Mouse (Mus musculus): ENCODE data around the gene Zbtb41. TPM values are rescaled to one million over a fixed set of nuclear protein-coding genes. Genes with fewer than 3 reads are reported as not detected.

The Zbtb41 gene
- total RNA-seq (2012; rRNA removed) (8.4 and 9.3 TPM in 2 replicates), polyA plus RNA-seq (2012; ENCODE audit: insufficient read depth in 1 of 2, insufficient read length in 2 of 2, low read depth in 1 of 2, low replicate concordance in 2 of 2, missing spikeins in 1 of 2) (1 to 10 TPM in 1 of 2 experiments, not detected in 1; 7.6 TPM)

DNA sequence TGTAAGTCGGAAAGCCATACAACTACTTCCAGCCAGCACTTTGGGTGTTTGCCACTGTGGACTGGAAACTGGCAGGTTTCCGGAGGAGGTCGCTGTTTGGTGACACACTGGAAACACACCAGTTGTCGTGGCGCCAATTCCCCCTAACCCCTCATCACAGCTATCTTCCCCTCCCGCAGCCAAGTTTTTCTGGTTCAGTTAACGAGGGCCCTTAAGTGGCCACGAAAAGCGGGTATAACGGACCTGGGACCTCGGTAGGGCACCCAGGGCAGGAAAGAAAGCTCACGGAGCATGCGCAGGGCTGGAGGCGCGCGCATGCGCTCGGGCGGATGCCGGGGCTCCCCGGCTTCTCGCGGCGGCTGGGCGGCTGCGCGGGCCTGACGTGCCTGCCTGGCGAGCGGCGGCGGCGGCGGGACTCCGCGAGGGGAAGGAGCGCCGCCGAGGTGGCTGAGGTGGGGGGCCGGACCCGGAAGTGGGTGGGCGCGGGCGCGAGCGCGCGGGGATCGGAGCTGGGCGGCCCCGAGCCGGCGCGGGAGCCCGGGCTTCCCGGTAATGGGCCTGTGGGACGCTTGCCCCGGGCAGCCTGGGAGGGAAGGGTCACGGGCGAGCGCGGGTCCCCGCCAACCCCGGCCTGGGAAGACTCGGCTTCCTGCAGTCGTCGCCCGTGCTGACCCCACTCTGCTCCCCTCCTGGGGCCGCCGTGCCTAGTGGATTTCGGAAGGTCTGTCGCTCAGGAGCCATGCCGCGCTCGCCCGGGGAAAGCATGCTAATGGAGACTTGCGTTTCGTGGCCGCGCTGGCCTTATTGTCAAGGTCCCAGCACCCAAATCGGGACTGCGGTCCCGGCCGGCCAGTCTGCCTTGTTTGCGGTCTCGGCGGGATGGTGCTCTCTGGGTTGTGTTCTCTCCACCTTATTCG is at the start of gene Zbtb41:
Gene Zbtb41 (plus strand): TSS at position 414 of the 917 bp plus-strand sequence.
- peaks cover 0 to 19% of the 10 kb centered on the region in 2 experiments; a peak in 3 of 4 replicates for H3K36me3 ChIP-seq (ENCODE audit: control insufficient read depth in 1 of 2, insufficient read depth in 2 of 2, low read length in 2 of 2)
- peak within 1 kb of the TSS; percentile 84 for H3K9ac ChIP-seq (ENCODE audit: control insufficient read depth, low read depth, low read length, poor library complexity, severe bottlenecking)
- H3K9me3 ChIP-seq (replicated peaks; ENCODE audit: insufficient read depth, low read length), result no peaks in the 10 kb centered on the region
- peaks cover 5 to 16% of the 10 kb centered on the region in 2 experiments for H3K4me1 ChIP-seq (ENCODE audit: control insufficient read depth in 1 of 2, insufficient read depth in 2 of 2, low read length in 2 of 2)
- H3K27me3 ChIP-seq (ENCODE audit: control insufficient read depth in 1 of 2, insufficient read depth in 2 of 2, low read length in 2 of 2), result no peaks in the 10 kb centered on the region
- peak within 1 kb of the TSS; percentile 83 for H3K27ac ChIP-seq (ENCODE audit: control insufficient read depth, low read depth, low read length)
- DNase-seq (ENCODE audit: low read depth, low spot score), result peak; percentile 91
- H3K4me3 ChIP-seq (ENCODE audit: control insufficient read depth in 1 of 2, insufficient read depth in 1 of 2, low read depth in 2 of 2, low read length in 2 of 2), result peak within 1 kb of the TSS; percentile 70 to 96
- H3K79me2 ChIP-seq (ENCODE audit: control insufficient read depth, insufficient read depth, low read length, poor library complexity), result peaks cover 26% of the 10 kb centered on the region
- peak; percentile 83 for TF ChIP-seq TBP (IDR thresholded peaks at IDR 0.05; ENCODE audit: low read depth, low read length)
- TF ChIP-seq ZC3H11A (IDR thresholded peaks at IDR 0.05; ENCODE audit: low read depth, low read length), result no peak
- peak; percentile 86 for TF ChIP-seq ELF1 (IDR thresholded peaks at IDR 0.05; ENCODE audit: low read depth, low read length)
- TF ChIP-seq MAZ (IDR thresholded peaks at IDR 0.05; ENCODE audit: low read depth, low read length), result no peak
- TF ChIP-seq CHD1 (IDR thresholded peaks at IDR 0.05; ENCODE audit: low read depth, low read length), result no peak
- TF ChIP-seq BHLHE40 (IDR thresholded peaks at IDR 0.05; ENCODE audit: borderline replicate concordance, low read depth, low read length), result no peak
- TF ChIP-seq MAX (IDR thresholded peaks at IDR 0.05; ENCODE audit: low read length), result peak; percentile 69; the same call in 1 of the 2 replicates
- no peak for TF ChIP-seq GABPA (IDR thresholded peaks at IDR 0.05; ENCODE audit: low read depth, low read length)
- TF ChIP-seq TCF12 (IDR thresholded peaks at IDR 0.05; ENCODE audit: low read depth, low read length), result 0 out of 2 replicates have a peak, but pooled peaks have one; percentile 42
- TF ChIP-seq SIN3A (IDR thresholded peaks at IDR 0.05; ENCODE audit: low read length), result peak; percentile 54; the same call in 1 of the 2 replicates
- TF ChIP-seq USF1 (IDR thresholded peaks at IDR 0.05; ENCODE audit: low read depth, low read length), result no peak
- TF ChIP-seq POLR2A (IDR thresholded peaks at IDR 0.05; ENCODE audit: control insufficient read depth in 1 of 2, insufficient read depth in 1 of 2, low read depth in 1 of 2, low read length in 2 of 2, poor library complexity in 1 of 2), result peak; percentile 75 to 95; a peak in 3 of 4 replicates
- TF ChIP-seq CTCF (IDR thresholded peaks at IDR 0.05 in 2 of 3, conservative IDR thresholded peaks at IDR 0.05 in 1 of 3; ENCODE audit: control insufficient read depth in 1 of 3, insufficient read depth in 1 of 3, low read depth in 2 of 3, low read length in 3 of 3, poor library complexity in 1 of 3, severe bottlenecking in 1 of 3), result peak; percentile 38 to 44 (median 42); a peak in 5 of 6 replicates
- no peak; the same call in 1 of the 2 replicates for TF ChIP-seq KAT2A (conservative IDR thresholded peaks at IDR 0.05; ENCODE audit: low read depth, low read length)
- no peak for TF ChIP-seq ZKSCAN1 (IDR thresholded peaks at IDR 0.05; ENCODE audit: low read depth, low read length)
- no peak for TF ChIP-seq SMC3 (IDR thresholded peaks at IDR 0.05; ENCODE audit: low read depth, low read length)
- TF ChIP-seq RAD21 (IDR thresholded peaks at IDR 0.05; ENCODE audit: low read depth, low read length), result no peak
- no peak for TF ChIP-seq MEF2A (IDR thresholded peaks at IDR 0.05; ENCODE audit: extremely low read depth, insufficient replicate concordance, low read depth, low read length, poor library complexity, severe bottlenecking)
- no peak; the same call in 1 of the 2 replicates for TF ChIP-seq ZMIZ1 (IDR thresholded peaks at IDR 0.05; ENCODE audit: low read depth, low read length)
- no peak for TF ChIP-seq MAFK (IDR thresholded peaks at IDR 0.05; ENCODE audit: borderline replicate concordance, low read depth, low read length)
- no peak for TF ChIP-seq USF2 (IDR thresholded peaks at IDR 0.05; ENCODE audit: borderline replicate concordance in 1 of 2, insufficient read depth in 1 of 2, low read depth in 1 of 2, low read length in 2 of 2)
- TF ChIP-seq POLR2AphosphoS5 (IDR thresholded peaks at IDR 0.05; ENCODE audit: borderline replicate concordance, low read depth, low read length), result no peak
- TF ChIP-seq HCFC1 (IDR thresholded peaks at IDR 0.05; ENCODE audit: low read depth, low read length), result peak; percentile 74
- TF ChIP-seq MYC (IDR thresholded peaks at IDR 0.05; ENCODE audit: low read depth, low read length), result peak; percentile 51; the same call in 1 of the 2 replicates
- peak; percentile 56; the same call in 1 of the 2 replicates for TF ChIP-seq MXI1 (IDR thresholded peaks at IDR 0.05; ENCODE audit: low read depth, low read length)
- peak; percentile 96 for TF ChIP-seq NELFE (IDR thresholded peaks at IDR 0.05; ENCODE audit: low read depth, low read length)
- no peak for TF ChIP-seq UBTF (IDR thresholded peaks at IDR 0.05; ENCODE audit: borderline replicate concordance, insufficient read depth, low read depth, low read length)
- TF ChIP-seq RCOR1 (IDR thresholded peaks at IDR 0.05; ENCODE audit: low read depth, low read length), result 0 out of 2 replicates have a peak, but pooled peaks have one; percentile 8
- TF ChIP-seq MYB (IDR thresholded peaks at IDR 0.05; ENCODE audit: low read depth, low read length), result no peak
- TF ChIP-seq E2F4 (IDR thresholded peaks at IDR 0.05; ENCODE audit: borderline replicate concordance, low read depth, low read length), result no peak
- no peak for TF ChIP-seq GATA1 (IDR thresholded peaks at IDR 0.05; ENCODE audit: low read depth, low read length)
- TF ChIP-seq NRF1 (IDR thresholded peaks at IDR 0.05; ENCODE audit: insufficient read depth, low read depth, low read length, poor library complexity, severe bottlenecking), result peak; percentile 97
- TF ChIP-seq EP300 (IDR thresholded peaks at IDR 0.05; ENCODE audit: low read depth in 1 of 2, low read length in 2 of 2), result 0 out of 4 replicates have a peak, but pooled peaks of 1 of the 2 experiments have one; percentile 3

All from MEL (cell line).